Mouse (Mus musculus) c-Kit-positive CD71-negative TER-119-negative erythroid progenitor cells, embryonic 14.5 days (primary cell): ENCODE measurements at regions not wholly inside any gene's neighbourhood (a gene's known extent, or its start where the extent isn't known, plus 50 kb on each side); places are given as distances from the start of the nearest gene placed in this dataset.

Source experiments
- DNase-seq: peaks from one replicate; pipeline ENCODE4 v3.0.0-alpha.2; 2013; ENCODE audit warnings: low read depth

DNA sequence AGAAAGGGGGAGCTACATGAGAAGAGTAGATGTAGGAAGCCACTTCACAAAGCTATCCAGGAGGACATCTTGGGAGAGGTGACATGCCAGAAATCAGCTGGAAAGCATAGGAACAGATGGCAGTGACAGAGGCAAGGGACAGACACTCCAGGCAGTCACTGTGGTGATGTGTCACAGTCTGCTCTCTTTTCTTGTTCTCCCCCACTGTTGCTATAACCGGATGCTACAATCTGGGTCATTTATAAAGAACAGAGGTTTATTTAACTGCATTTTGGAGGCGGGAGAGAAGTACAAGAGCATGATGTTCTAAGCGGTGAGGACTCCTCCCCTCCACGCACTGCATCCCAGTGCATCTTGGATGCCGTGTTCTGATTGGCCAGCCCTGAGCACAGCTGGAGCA is 133.8 kb upstream of the Med13l start:
- no peak for DNase-seq

DNA sequence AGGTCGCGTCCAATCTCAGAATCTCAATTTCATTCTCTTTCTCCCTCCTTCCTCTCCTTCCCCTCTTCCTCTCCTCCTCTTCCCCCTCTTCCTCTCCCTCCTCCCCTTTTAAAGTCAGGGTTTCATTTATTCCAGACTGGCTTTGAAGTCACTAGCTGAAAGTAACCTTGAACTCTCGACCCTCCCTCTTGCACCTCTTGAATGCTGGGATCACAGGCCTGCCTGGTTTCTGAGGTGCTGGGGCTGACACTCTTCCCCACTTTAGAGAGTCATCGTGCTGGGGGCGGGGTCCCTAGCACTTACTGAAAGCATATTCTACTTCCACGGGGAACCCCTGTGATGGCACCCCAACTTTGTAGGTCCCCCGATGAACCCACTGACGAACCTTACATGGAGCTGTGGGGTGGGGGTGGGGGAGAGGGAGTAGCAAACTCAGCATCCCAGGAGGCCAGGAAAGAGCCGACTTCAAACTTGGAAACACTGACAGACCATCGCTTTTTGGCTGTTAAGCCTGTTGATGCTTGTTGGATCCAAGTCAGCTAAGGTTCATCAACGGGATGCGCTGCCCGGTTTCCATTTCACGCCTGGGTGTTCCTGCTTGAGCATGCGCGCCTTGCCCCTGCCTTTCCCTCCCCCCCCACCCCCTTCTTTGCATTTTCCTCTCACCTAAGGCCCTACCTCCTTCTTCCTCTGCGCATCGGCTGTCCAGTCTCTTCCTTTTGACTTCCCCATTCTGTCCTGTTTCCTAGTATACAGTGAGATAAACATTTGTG is 132.0 kb upstream of the Med13l start:
- DNase-seq, result no peak

DNA sequence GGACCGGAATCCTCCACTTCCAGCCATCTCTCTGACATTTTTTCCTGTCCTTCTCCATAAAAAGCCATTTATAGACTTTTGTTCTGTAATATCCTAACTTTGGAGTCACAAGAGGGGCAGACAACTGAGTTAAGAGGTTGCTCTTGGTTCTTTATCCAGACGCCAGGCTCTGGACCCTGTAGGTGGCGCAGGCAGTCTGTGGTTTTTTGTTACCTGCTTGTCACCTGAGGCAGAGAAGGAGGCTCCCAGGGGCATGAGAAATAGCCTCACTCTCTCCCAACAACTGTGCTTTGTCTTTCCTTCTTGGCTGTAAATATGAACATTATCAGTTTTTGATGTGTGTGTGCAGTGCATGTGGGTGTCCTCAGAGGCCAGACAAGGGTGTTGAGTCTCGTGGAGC is 126.9 kb upstream of the Med13l start:
- no peak for DNase-seq

DNA sequence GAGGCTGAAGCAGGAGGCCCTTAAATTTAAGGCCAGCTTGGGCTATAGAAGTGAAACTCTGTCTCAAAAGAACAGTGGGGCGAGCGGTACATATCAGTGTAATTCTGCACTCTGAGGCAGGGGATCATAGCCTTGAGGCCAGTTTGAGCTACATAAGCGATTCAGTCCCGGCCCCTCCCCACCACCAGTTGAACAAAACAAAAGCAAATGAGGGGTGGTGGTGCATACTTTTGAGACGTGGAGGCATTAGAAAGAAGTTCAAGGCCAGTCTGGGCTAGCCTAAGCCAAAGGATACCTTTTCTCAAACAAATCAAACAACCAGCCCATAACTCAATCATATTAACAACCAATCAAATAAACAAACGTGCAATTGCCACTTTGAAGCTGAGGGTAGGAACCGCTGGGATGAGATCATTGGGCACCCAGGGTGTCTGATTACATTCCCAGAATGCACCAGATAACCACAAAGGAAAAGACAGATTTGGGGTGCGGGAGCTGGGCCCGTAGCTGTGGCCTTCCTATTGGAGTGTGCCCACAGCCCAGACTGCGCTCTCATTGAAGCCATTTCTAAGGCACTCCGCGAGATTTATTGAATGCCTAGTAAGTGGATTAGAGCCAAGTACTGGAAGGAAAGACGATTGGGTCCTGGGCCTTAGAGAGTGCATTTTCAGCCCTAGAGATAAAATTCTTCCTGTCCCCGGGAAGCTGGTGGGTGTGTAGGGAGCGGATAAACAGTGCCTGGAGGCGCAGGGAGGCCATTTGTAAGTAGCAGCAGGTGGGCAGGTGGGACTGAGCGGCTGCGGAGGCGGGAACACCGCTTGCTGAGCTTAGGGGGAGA is 125.5 kb upstream of the Med13l start:
- DNase-seq, result no peak

DNA sequence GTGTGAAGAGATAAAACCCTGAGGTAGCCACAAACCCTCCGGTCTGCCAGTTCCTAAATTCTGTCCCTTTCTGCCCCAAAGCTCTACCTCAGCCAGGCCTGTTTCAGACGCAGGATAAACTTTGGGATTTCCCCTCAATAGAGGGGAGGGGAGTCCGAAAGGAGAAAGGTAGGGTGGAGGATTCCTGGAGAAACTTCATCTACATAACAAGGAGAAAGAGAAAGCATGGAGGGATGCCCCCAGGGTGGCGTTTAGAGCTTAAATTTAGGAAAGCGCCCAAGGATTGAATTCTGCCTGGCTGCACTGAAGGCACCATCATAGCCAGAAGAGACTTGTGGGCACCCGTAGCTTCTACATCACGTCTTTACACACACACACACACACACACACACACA is 124.9 kb upstream of the Med13l start:
- DNase-seq, result no peak

DNA sequence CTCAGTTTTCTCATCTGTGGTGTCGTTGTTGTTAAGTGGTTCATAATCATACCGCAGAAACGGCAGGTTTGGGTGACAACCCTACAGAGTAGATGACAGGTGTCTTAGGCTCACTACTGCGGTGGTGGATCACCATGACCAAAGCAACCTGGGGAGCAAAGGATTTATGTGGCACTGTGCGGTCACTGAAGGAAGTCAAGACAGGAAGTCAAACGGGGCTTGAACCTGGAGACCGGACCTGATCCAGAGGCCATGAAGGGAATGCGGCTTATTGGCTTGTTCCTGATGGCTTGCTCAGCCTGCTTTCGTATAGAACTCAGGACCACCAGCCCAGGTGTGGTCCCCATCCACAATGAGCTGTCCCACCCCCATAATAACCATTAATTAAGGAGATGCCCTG is 124.4 kb upstream of the Med13l start:
- DNase-seq, result no peak

DNA sequence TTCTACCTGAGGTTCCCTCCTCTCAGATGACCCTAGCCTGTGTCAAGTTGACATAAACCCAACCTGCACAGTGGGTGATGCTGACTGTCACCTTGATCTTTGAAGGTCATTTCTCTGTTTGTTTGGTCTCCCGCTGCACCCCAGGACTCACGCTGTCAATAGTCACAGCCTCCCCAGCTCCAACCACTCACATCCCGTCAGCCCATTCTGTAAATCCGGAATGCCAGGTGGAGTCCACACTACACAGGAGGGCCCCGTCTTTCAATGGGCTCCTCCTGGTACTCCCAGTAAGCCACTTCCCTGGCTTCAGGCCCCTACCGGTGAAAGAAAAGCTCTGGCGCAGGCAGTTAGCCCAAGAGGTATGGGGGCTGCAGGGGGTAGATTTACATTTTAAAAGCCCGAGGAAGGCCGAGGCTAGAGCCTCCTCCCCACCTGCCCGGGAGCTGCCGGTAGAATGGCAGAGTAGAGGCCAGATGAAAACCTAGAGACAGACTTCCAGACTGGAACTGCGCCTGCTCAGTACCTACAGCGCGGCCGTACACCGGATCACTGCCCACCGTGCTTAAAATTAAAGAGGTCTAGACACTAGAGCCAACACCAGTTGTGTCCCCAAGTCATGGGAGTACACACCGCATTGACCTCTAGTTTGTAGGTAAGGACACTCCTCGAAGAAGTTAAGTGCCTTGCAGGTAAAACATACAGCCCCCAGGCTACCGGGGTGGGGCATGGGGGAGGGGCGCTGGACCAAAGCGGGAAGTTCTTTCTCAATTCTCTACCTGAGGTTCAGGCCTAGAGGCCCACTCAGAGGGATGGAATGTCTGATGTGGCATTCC is 123.8 kb upstream of the Med13l start:
- no peak for DNase-seq

DNA sequence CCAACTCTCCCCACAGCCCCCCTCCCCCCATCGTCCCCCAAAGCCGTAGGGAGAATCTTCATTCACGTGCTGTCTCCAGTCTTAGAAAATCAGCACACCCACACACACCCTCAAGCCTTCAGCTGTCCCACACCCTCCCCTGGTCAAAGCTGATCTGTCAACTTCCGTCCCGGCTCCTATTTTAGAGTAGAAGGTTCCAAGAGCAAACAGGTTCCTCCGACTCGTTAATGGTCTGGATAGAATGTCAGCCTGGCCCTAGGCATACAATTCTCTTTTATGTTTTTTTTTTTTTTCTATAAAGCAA is 123.2 kb upstream of the Med13l start:
- DNase-seq, result no peak

DNA sequence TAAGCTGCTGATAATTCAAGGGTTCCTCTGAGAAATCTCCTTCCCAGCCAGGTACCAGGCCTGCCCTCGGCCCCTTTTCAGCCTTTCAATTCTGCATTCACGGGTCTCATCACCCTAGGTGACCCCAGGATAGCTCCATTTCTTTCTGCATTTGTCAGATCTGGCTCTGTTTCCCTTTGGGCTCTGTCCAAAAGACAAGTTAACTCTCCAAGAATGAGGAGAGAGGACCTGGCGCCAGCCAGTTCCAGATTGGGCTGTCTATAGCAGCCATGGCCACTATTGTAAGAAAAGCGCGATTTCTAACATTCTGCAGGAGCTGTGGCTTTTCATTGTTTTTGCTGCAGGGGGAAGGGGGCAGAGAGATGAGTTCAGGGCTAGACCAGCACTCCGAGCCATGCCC is 122.5 kb upstream of the Med13l start:
- DNase-seq, result no peak

DNA sequence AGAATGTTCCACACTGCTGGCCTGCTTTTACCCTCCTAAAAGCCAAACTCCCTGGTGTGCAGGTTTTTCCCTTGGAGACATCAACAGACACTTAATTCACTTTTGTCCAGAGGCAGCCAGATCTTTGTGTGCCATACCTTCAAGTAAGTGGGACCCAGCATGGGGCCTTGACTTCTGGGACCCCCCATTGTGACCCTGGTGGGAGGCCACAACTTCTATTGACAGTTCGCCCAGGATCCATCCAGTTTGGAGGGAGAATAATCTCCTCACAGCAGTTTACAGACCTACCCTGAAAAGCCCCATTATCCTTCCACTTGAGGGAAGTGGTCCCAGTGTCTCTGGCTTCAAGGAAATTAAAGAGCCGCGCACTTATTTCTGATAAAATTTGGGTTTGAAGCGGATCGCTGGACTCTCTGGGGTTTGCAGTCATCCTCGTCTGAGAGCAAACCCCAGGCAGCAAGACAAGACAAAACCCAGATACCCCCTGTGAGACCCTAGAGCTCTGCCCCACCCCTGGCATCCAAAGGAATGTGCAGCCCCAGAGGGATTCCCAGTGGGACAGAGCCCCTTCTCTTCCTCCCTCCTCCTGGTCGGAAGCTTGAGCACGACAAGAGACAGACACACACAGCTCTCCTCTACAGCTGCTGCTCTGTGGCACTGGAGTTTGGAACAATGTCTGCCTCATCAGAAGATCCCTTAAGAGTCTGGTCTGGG is 115.8 kb upstream of the Med13l start:
- DNase-seq, result no peak

DNA sequence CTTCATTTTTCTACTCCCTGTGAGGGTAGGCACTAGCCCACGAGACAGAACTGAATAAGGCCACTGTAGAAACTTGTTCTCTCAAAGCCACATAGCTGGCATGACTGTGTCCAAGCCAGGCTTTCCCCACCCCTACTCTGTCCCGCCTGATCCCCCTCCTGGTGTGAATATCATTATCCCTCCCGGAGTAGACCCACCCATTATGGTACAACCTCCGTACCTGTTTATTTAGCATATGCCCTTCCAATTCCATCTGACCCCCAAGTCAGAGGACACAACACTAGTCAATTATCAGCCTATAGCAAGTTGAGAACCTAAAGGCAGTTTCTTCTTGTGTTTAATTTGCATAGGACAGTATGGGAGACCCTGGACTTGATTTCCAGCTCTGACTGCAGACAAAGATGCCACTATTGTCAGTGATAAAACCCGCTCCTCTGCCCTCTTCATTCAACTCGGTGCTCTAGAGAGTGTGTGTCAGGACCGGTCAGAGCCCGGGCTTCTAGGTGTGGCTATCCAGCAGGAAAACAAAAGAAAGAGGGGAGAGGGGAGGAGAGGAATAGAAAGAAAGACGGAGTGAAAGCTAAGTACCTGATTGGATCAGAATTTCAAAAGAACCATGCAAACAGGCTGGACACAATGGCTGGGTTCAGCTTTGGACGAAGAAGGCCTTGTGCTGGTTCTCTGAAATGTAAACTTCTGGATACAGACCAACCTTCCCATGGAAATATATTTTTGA is 115.1 kb upstream of the Med13l start:
- no peak for DNase-seq

DNA sequence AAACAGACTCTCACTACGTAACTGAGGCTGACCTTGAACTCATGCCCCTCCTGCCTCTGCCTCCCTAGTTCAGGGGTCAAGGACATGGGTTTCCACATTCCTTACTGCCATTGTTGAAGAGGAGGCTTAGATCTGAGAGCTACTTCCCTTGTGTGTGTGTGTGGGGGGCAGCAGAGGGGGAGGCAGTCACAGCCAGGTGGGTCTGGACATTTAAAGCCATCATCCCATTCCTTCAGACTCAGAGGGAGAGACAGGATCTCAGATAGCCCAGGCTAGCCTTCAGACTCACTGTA is 114.5 kb upstream of the Med13l start:
- DNase-seq, result no peak

DNA sequence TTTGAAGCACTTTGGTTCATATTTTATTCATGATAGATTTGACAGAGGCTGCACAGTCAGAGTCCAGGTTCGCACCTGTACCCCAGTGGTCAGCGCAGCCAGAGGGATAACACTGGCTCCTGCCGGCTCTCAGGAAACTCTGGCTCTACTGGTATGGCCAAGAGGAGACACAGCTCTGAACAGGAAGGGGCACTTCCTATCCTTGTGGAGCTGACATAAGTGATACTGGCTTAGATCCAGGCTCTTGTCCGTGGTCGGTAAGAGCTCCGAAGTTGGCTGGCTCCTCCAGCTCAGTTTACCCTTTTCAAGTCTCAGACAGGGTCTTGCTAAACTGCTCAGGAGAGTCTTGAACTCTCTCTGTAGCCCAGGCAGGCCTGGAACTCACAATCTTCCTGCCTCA is 113.6 kb upstream of the Med13l start:
- DNase-seq, result no peak

DNA sequence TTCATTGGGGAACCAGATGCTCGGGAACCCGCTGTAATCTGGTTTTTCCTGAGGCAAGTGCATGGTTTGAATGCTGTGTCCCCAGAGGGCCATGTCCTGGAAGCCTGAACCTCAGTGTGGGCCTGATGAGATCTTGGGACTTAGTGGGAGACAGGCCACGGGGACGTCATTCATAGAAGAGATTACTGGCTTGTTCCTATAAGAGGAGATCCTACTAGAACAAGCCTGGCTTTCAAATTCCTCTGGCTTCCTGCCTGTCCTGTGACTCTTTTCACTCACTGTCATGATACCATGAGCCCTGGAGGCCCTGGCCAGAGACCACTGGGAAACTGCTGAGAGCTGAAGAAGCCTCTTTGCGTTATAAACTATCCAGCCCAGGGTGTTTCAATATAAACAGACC is 113.1 kb upstream of the Med13l start:
- DNase-seq, result no peak

DNA sequence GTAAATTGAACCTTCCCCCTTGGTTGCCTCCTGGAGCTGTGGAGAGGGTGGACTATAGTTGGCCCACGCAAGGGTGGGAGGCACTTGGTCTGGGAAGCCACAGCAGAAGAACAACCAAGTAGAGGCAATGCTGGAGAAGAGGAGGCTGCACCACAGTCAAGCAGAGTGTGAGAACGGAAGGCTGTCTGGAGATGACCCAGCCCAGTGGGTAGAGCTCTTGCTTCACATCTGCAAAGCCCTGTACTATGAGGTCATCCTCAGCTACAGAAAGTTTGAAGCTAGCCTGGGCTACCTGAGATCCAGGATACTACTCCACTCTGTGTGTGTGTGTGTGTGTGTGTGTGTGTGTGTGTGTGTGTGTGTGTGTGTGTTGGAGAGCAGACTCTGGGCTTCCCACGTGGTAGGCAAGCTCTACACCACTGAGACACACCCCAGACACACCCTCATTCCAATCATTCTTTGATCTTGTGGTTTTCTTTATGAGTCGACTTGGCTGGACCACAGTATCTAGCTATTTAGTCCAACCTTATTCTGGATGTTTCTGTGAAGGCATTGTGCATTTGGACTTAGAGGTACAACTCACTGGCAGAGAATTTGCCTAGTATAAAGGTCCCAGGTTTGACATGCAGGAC is 111.5 kb upstream of the Med13l start:
- no peak for DNase-seq

DNA sequence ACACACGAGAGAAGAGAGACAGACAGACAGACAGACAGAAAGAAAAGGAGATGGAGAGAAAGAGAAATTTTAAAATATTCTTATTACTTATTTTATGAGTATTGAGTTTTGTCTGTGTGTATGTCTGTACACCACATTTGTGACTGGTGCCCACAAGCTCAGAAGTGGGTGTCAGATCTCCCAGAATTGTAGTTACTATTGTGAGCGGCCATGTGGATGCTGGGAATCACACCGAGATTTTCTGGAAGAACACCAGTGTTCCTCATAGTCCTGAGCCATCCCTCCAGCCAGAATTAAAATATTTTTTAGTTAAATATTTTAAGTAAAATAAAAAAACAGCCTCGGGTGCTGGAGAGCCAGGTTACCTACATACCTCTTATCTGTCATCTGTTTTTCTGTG is 110.6 kb upstream of the Med13l start:
- DNase-seq, result no peak

DNA sequence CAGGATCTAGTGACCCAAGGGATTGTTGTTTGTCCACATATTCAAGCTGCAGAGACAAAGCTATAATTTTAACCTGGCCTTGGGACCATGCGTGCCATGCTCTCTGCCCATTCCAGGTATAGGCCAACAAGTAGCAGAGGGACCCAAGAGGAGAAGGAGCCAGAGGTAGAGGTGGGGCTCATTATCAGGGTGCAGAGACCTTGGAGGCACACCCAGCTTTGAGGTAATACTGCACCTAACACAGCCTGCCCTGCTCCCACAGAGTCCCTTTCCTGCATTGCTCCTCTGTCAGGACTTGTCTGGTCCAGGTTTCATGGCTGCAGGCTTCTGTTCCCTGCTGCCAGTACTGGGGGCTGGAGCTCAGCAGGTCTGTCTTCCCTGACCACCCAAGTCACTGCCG is 108.4 kb upstream of the Med13l start:
- no peak for DNase-seq

DNA sequence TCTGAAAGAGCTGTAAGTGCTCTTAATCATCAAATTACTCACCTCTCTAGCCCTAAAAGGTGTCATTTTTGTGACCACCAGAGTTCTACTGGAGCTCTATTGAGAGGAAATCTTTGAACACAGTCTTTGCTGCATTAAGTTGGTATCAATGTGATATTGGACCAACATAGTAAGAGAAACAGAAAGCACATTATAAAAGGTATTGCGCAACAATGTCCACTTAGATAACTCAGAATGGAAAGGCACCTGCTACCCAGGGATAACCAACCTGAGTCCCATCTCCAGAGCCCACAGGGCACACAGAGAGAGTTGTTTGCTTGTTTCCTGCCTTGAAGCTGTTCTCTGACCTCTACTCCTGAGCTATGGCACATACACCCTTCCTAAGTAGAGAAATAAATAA is 106.4 kb upstream of the Med13l start:
- no peak for DNase-seq

DNA sequence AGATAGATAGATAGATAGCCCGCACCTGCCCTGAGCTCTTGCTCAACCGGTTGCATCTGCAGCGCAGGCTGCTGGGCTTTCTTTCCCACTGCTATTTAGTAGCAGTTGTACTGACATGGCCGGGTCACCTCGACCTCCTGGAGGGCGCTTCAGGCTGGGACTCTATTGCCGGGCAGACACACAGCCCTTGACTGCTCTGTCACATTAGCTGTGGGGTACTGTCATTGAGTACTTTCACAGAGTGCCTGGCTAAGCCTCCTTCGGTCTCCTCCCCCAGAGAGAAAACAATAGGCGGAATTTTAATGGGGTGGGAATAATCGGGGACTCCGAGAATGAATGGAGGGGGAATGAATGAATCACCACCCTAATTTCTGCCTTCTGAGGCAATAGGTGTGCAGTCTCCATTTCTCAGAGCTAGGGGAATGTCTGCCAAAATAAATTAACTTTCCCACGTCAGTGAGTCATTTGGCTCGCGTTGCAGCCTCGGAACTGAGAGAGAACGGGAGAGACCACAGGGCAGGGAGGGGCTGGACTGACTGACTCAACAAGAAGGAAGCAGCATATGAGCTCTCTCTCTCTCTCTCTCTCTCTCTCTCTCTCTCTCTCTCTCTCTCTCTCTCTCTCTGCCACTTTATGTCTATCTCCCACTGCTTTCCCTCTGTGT is 101.6 kb upstream of the Med13l start:
- DNase-seq, result no peak

DNA sequence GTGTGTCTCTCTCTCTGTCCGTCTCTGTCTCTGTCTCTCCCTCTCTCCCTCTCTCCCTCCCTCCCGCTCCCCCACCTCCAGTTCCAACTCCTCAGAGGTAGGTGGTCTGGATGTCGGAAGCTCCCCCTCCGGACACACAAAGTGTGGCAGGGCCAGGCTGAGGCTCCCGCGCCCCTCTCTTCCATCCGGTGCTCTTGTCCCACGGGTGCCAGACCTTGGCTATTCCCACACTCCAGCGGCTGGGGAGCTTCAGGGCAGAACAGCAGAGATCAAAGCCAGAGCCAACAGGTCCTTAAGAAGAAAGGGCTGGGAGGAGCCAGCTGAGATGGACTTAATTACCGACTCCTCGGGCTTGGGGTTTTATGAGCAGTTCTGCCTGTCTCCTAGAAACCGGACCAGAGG is 101.1 kb upstream of the Med13l start:
- no peak for DNase-seq

DNA sequence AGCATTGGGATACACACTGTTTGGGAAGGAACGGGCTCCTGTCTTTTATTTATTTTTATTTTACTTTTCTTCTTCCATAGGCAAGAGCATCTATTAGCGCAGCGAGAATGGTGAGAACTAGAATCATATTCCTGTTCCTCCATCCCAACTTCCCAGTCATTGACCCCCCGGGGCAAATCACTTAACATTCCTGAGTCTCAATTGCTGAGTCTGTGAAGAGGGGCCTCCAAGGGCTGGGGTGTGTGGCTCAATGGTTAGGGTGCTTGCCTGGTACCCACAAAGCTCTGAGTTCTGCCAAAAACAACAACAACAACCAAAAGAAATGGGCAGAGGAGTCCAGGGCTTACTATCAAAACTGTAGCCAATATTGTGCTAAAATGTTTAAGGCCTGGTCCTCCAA is 98.5 kb upstream of the Med13l start:
- no peak for DNase-seq
